Mouse (Mus musculus): ENCODE data around the gene Grm4. TPM values are rescaled to one million over a fixed set of nuclear protein-coding genes. Genes with fewer than 3 reads are reported as not detected.

The Grm4 gene
- polyA plus RNA-seq, 1 experiment, result not detected

GRCm38 (mm10) chr17:27442538-27443113, 78.6 kb downstream of the Grm4 start:
- no peak for TF ChIP-seq POLR2A (IDR thresholded peaks at IDR 0.05; ENCODE audit: low read depth, low read length)
- no peak for TF ChIP-seq CTCF (IDR thresholded peaks at IDR 0.05; ENCODE audit: borderline replicate concordance, insufficient read depth, low read length)
- Histone ChIP-seq H3K4me1 (ENCODE audit: control insufficient read depth, insufficient read depth, low read length) (no peaks in the 10 kb centered on the region), H3K27ac (ENCODE audit: insufficient read depth, low read length) (no peak overlapping the region), H3K4me3 (ENCODE audit: insufficient read depth, low read length) (no peak overlapping the region)

- H3K27ac ChIP-seq (ENCODE audit: insufficient read depth, low read length), result no peak overlapping the region
- no peak for TF ChIP-seq CTCF (IDR thresholded peaks at IDR 0.05; ENCODE audit: borderline replicate concordance, insufficient read depth, low read length)
- no peak for TF ChIP-seq POLR2A (IDR thresholded peaks at IDR 0.05; ENCODE audit: low read depth, low read length)
- H3K4me1 ChIP-seq (ENCODE audit: control insufficient read depth, insufficient read depth, low read length), result no peaks in the 10 kb centered on the region
- H3K4me3 ChIP-seq (ENCODE audit: insufficient read depth, low read length), result no peak overlapping the region
Measured at GRCm38 (mm10) chr17:27441778-27442177, 79.4 kb downstream of the Grm4 start.

GRCm38 (mm10) chr17:27435799-27436198, 85.4 kb downstream of the Grm4 start:
- no peaks in the 10 kb centered on the region for H3K4me1 ChIP-seq (ENCODE audit: control insufficient read depth, insufficient read depth, low read length)
- no peak overlapping the region for H3K4me3 ChIP-seq (ENCODE audit: insufficient read depth, low read length)
- H3K27ac ChIP-seq (ENCODE audit: insufficient read depth, low read length), result no peak overlapping the region
- no peak for TF ChIP-seq CTCF (IDR thresholded peaks at IDR 0.05; ENCODE audit: borderline replicate concordance, insufficient read depth, low read length)
- no peak for TF ChIP-seq POLR2A (IDR thresholded peaks at IDR 0.05; ENCODE audit: low read depth, low read length)

- TF ChIP-seq CTCF (IDR thresholded peaks at IDR 0.05; ENCODE audit: borderline replicate concordance, insufficient read depth, low read length), result no peak
- TF ChIP-seq POLR2A (IDR thresholded peaks at IDR 0.05; ENCODE audit: low read depth, low read length), result no peak
- Histone ChIP-seq H3K27ac (ENCODE audit: insufficient read depth, low read length) (no peak overlapping the region), H3K4me1 (ENCODE audit: control insufficient read depth, insufficient read depth, low read length) (no peaks in the 10 kb centered on the region), H3K4me3 (ENCODE audit: insufficient read depth, low read length) (no peak overlapping the region)
Measured at GRCm38 (mm10) chr17:27435225-27435624, 86.0 kb downstream of the Grm4 start.

GRCm38 (mm10) chr17:27434066-27434465, 87.1 kb downstream of the Grm4 start:
- Histone ChIP-seq H3K4me3 (ENCODE audit: insufficient read depth, low read length) (no peak overlapping the region), H3K27ac (ENCODE audit: insufficient read depth, low read length) (no peak overlapping the region), H3K4me1 (ENCODE audit: control insufficient read depth, insufficient read depth, low read length) (no peaks in the 10 kb centered on the region)
- no peak for TF ChIP-seq POLR2A (IDR thresholded peaks at IDR 0.05; ENCODE audit: low read depth, low read length)
- no peak for TF ChIP-seq CTCF (IDR thresholded peaks at IDR 0.05; ENCODE audit: borderline replicate concordance, insufficient read depth, low read length)

- Histone ChIP-seq H3K27ac (ENCODE audit: insufficient read depth, low read length) (no peak overlapping the region), H3K4me1 (ENCODE audit: control insufficient read depth, insufficient read depth, low read length) (no peaks in the 10 kb centered on the region), H3K4me3 (ENCODE audit: insufficient read depth, low read length) (no peak overlapping the region)
- no peak for TF ChIP-seq POLR2A (IDR thresholded peaks at IDR 0.05; ENCODE audit: low read depth, low read length)
- no peak for TF ChIP-seq CTCF (IDR thresholded peaks at IDR 0.05; ENCODE audit: borderline replicate concordance, insufficient read depth, low read length)
Measured at GRCm38 (mm10) chr17:27433179-27433680, 88.0 kb downstream of the Grm4 start.

GRCm38 (mm10) chr17:27432145-27432650, 89.0 kb downstream of the Grm4 start:
- no peaks in the 10 kb centered on the region for H3K4me1 ChIP-seq (ENCODE audit: control insufficient read depth, insufficient read depth, low read length)
- H3K27ac ChIP-seq (ENCODE audit: insufficient read depth, low read length), result no peak overlapping the region
- no peak for TF ChIP-seq POLR2A (IDR thresholded peaks at IDR 0.05; ENCODE audit: low read depth, low read length)
- TF ChIP-seq CTCF (IDR thresholded peaks at IDR 0.05; ENCODE audit: borderline replicate concordance, insufficient read depth, low read length), result no peak
- no peak overlapping the region for H3K4me3 ChIP-seq (ENCODE audit: insufficient read depth, low read length)

- Histone ChIP-seq H3K27ac (ENCODE audit: insufficient read depth, low read length) (no peak overlapping the region), H3K4me1 (ENCODE audit: control insufficient read depth, insufficient read depth, low read length) (no peaks in the 10 kb centered on the region), H3K4me3 (ENCODE audit: insufficient read depth, low read length) (no peak overlapping the region)
- TF ChIP-seq CTCF (IDR thresholded peaks at IDR 0.05; ENCODE audit: borderline replicate concordance, insufficient read depth, low read length) (no peak), POLR2A (IDR thresholded peaks at IDR 0.05; ENCODE audit: low read depth, low read length) (no peak)
Measured at GRCm38 (mm10) chr17:27431049-27431839, 90.0 kb downstream of the Grm4 start.

DNA sequence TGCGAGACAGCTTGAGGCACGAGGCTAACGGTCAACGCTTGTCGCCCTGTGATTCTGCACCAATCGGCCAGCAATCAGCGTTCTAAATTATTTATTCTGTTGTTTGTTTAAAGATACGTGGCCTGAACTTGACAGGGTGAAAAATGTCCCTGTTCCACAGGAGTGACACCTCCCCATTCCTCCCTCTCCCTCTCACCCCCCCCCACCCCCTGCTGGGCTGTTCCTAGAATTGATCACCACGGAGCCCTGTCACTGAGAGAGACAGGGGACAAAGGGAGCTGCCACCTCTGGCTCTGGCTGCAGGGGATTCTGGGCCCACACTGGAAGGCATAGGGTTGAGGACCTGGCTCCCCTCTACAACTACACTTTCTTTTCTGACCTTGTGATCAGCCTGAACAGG, 91.4 kb downstream of the Grm4 start:
- no peak for TF ChIP-seq POLR2A (IDR thresholded peaks at IDR 0.05; ENCODE audit: low read depth, low read length)
- TF ChIP-seq CTCF (IDR thresholded peaks at IDR 0.05; ENCODE audit: borderline replicate concordance, insufficient read depth, low read length), result no peak
- no peak overlapping the region for H3K27ac ChIP-seq (ENCODE audit: insufficient read depth, low read length)
- no peaks in the 10 kb centered on the region for H3K4me1 ChIP-seq (ENCODE audit: control insufficient read depth, insufficient read depth, low read length)
- no peak overlapping the region for H3K4me3 ChIP-seq (ENCODE audit: insufficient read depth, low read length)

DNA sequence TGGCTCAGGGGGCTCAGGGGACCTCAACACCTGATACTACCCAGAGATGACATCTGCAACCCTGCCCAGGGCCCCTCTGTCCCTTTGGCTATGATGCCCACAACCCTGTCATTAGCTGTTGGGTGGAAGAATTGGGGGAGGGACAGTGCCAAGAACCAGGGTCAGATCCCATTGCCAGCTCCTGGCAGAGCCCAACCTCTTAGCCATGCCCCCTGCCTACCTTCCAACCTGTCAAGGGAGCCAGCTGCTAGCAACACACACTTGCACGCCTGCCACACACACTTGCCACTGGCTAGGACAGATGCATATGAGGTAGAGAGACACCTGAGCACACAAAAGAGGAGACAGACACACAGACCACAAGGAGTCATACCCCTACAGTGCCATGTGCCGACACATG, 96.2 kb downstream of the Grm4 start:
- TF ChIP-seq CTCF (IDR thresholded peaks at IDR 0.05; ENCODE audit: borderline replicate concordance, insufficient read depth, low read length) (no peak), POLR2A (IDR thresholded peaks at IDR 0.05; ENCODE audit: low read depth, low read length) (no peak)
- Histone ChIP-seq H3K4me1 (ENCODE audit: control insufficient read depth, insufficient read depth, low read length) (no peaks in the 10 kb centered on the region), H3K4me3 (ENCODE audit: insufficient read depth, low read length) (no peak overlapping the region), H3K27ac (ENCODE audit: insufficient read depth, low read length) (no peak overlapping the region)
